Mouse (Mus musculus): ENCODE data around the gene Lrrc45. TPM values are rescaled to one million over a fixed set of nuclear protein-coding genes. Genes with fewer than 3 reads are reported as not detected.
"Not testable (repeated sequence)": the region's sequence is repeated elsewhere in the genome, so short reads cannot be mapped to it uniquely, and the experiment has no call there.

Gene Lrrc45
- polyA plus RNA-seq, 1 experiment from 2014 or later = 75.4 TPM

DNA sequence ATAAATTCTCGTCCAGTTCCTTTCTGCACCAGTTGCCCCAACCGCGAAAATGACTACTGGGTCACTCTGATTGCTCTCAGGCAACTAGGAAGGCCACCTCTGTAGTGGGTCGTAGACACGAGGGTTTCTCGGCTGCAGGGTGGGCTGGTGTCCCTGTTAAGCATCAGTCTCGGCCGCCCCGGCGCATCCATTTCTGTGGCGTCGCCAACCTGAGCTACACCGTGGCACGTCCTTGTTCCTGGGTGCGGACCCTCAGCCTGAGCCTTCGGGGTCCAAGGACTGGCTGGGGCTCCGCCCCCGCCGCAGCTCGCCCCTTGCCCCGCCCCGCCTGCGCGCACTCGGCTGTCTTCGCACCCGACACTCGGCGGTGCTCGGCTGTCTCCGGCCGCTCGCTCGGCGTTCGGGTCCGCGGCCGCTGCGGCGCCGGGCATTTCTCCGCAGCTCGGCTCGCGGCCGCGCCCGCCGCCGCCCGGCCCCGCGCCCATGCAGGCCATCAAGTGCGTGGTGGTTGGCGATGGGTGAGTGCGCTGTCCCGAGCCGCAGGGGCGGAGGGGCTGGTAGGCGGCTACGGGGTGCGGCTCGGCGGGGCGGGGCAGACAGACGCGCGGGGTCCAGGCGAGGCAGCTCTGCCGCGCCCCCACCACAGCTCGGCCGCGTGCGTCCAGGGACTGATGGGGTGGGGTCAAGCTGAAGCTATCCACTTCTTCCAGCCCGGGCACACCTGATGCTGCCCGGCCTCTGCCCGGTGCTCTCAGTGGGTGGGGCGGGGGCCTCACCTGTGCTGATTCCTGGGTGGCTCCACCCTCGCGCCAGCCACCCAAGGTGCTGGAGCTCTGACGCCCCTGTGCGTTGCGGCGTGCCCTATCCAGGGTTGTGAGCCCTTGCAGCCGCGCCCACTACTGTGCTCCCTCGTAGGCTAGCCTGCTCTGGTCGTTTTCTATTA is 7.7 kb downstream of the Lrrc45 start, which contains the start of gene Rac3:
Gene Rac3 (plus strand): TSS at position 347 of the 943 bp plus-strand sequence.
- Histone ChIP-seq H3K9ac (peak within 1 kb of the TSS; percentile 76), H3K4me3 (peak within 1 kb of the TSS; percentile 64), H3K4me2 (replicated peaks) (peak within 1 kb of the TSS; percentile 99), H3K27me3 (peaks cover 12% of the 10 kb centered on the region), H3K36me3 (peaks cover 43% of the 10 kb centered on the region), H3K9me3 (no peaks in the 10 kb centered on the region), H3K27ac (no peak within 1 kb of the TSS; the same call in 1 of the 2 replicates), H3K4me1 (peaks cover 23% of the 10 kb centered on the region)
- ATAC-seq (ENCODE audit: low FRiP score, low read depth) = peak; percentile 86
- WGBS = under 1% methylated on average over 76 of the region's 90 CpGs

DNA sequence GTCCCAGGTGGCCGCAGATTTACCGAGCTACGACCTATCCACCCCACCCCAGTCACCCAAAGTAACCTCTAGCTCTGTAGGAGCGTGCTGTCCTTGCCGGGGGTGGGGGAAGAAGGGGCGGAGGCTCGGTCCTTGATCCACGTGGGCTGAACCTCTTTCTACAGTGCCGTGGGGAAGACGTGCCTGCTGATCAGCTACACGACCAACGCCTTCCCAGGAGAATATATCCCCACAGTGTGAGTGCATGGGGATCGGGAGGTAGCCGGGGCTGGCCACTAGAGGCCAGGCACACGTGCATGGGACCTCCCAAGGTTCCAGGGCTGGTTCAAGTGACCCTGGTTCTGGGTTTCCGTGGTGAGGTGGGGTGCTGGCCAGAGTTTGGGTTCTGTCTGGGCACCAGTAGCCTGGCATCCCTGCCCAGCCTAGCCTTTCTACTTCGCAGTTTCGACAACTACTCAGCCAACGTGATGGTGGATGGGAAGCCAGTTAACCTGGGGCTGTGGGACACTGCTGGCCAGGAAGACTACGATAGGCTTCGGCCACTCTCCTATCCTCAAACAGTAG is 8.4 kb downstream of the Lrrc45 start:
- Histone ChIP-seq H3K27me3 (peaks cover 12% of the 10 kb centered on the region), H3K9me3 (no peaks in the 10 kb centered on the region), H3K36me3 (peaks cover 36% of the 10 kb centered on the region), H3K4me2 (replicated peaks) (peak overlapping the region; percentile 99), H3K4me1 (peaks cover 28% of the 10 kb centered on the region), H3K27ac (no peak overlapping the region), H3K9ac (peak overlapping the region; percentile 76), H3K4me3 (peak overlapping the region; percentile 64)
- 20% methylated on average over 21 of the region's 21 CpGs for WGBS
- ATAC-seq (ENCODE audit: low FRiP score, low read depth) = no peak

DNA sequence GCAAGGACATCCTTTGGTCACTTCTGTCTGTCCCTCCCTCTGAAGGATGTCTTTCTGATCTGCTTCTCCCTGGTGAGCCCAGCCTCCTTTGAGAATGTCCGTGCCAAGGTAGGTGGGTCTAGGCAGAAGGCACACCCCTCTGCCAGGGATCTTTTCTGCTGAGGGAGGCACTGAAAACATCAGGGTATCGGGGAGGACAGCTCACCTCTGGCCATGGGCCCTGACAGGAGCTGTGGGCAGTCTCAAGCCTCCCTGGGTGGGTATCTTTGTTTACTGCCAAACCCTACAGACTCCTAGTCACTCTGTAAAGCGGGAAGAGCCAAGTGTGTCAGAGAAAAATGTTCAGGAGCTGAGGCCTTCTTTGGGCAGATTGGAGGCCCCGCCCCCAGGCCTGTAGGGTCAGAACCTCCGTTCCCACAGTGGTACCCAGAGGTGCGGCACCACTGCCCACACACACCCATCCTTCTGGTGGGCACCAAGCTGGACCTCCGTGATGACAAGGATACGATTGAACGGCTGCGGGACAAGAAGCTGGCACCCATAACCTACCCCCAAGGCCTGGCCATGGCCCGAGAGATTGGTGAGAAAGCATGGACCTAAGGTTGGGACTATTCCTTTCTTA is 9.1 kb downstream of the Lrrc45 start:
- Histone ChIP-seq H3K4me2 (replicated peaks) (peak overlapping the region; percentile 99), H3K4me3 (no peak overlapping the region)
- no peak for ATAC-seq (ENCODE audit: low FRiP score, low read depth)

DNA sequence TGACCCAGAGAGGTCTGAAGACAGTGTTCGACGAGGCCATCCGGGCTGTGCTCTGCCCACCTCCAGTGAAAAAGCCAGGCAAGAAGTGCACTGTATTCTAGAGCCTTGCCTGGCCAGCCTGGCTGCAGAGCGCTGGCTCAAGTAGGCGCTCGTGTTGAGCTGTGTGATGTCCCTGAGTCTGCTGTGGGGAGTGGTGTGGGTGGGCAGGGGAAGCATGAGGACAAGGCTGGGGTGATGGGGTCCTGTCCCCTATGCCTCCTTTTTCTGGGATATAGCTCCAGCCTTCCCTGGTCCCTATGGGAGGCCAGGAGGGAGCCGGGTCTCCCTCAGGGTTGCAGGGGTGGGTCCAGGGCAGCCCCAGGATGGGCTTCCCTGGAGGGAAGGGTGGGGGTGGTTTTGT is 9.8 kb downstream of the Lrrc45 start:
- no peak overlapping the region for H3K4me2 ChIP-seq (replicated peaks)
- no peaks in the 10 kb centered on the region for H3K9me3 ChIP-seq
- peaks cover 22% of the 10 kb centered on the region for H3K36me3 ChIP-seq
- H3K4me1 ChIP-seq = peaks cover 28% of the 10 kb centered on the region
- H3K27ac ChIP-seq = no peak overlapping the region
- peak overlapping the region; percentile 43 for H3K9ac ChIP-seq
- ATAC-seq (ENCODE audit: low FRiP score, low read depth) = no peak
- WGBS = 83% methylated on average over 7 of the region's 7 CpGs
- peaks cover 12% of the 10 kb centered on the region for H3K27me3 ChIP-seq
- no peak overlapping the region for H3K4me3 ChIP-seq

More for the DNA sequence above, 9.1 kb downstream of the Lrrc45 start:
- H3K9ac ChIP-seq = peak overlapping the region; percentile 76; the same call in 1 of the 2 replicates
- no peak overlapping the region for H3K27ac ChIP-seq
- H3K36me3 ChIP-seq = peaks cover 29% of the 10 kb centered on the region
- peaks cover 12% of the 10 kb centered on the region for H3K27me3 ChIP-seq
- no peaks in the 10 kb centered on the region for H3K9me3 ChIP-seq
- peaks cover 28% of the 10 kb centered on the region for H3K4me1 ChIP-seq
- 87% methylated on average over 11 of the region's 11 CpGs for WGBS

DNA sequence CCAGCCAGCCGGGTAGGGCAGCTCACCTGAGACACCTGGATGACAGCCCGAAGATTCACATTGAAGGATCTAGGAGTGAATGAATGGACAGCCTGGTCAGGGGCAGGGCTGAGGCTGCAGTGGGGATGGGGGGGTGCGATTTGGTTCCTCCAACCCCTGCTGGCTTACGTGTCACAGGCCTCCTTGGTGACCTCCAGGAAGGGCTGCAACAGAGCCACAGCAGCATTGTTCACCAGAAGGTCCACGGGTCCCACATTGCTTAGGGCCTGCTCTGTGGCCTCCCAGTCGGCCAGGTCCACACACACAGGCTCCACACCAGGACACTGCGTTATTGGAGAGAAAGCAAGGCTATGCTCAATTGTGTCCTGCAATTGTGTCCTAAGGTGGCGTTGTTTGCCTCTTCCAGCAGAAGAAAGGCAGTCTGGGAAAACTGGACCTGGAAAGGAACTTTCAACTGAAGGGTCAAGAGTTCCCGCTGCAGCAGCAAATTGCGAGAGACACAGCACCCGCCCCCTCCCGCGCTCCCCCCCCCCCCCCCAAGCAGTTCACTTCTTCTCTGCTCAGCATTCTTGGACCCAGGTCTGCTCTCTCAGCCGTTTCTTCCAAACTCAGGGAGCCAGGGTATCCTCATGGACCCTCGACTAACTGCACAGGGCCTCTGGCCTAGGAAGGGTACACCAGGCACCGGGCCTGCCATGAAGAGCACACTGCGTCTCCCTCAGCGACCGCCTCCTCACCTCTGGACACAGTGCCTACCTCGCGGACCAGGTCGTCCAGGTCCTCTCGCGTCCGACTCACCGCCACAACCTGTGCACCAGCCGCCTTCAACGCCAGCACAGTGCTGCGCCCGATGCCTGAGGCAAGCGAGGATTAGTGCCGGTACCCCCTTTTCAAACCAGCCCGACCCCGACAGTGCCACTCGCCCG is 12.8 kb downstream of the Lrrc45 start:
- H3K9ac ChIP-seq = peak overlapping the region; percentile 74
- H3K36me3 ChIP-seq = peaks cover 5% of the 10 kb centered on the region
- H3K27me3 ChIP-seq = peaks cover 12% of the 10 kb centered on the region
- peaks cover 27% of the 10 kb centered on the region for H3K4me1 ChIP-seq
- H3K4me2 ChIP-seq (replicated peaks) = peak overlapping the region; percentile 89
- ATAC-seq (ENCODE audit: low FRiP score, low read depth) = peak; percentile 4; the same call in 1 of the 2 replicates
- H3K27ac ChIP-seq = no peak overlapping the region
- no peaks in the 10 kb centered on the region for H3K9me3 ChIP-seq
- 19% methylated on average over 34 of the region's 36 CpGs for WGBS
- H3K4me3 ChIP-seq = peak overlapping the region; percentile 65

DNA sequence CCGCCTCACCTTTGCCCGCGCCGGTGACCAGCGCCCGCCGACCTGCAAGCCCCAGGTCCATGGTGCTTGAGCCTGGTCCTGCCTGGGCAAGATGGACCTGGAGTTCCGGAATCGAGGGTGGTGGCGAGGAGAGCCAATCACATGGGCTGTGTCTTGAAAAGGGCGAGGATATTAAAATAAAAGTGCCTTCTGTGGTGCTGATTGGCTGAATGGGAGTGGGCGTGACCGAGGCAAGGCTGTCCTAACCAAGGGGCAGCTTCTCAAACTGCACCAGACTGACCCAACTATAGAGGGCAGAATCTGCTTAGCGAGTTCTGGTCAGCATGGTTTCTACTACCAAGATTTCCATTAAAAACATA is 13.4 kb downstream of the Lrrc45 start, which contains the start of gene Dcxr:
Gene Dcxr (minus strand): TSS at position 113 of the 359 bp plus-strand sequence.
- Histone ChIP-seq H3K4me2 (replicated peaks) (peak within 1 kb of the TSS; percentile 89), H3K4me3 (peak within 1 kb of the TSS; percentile 65), H3K36me3 (peaks cover 5% of the 10 kb centered on the region), H3K27me3 (peaks cover 12% of the 10 kb centered on the region), H3K9me3 (no peaks in the 10 kb centered on the region), H3K27ac (no peak within 1 kb of the TSS), H3K9ac (peak within 1 kb of the TSS; percentile 74), H3K4me1 (peaks cover 22% of the 10 kb centered on the region)
- ATAC-seq (ENCODE audit: low FRiP score, low read depth) = peak; percentile 87
- WGBS = under 1% methylated on average over 14 of the region's 14 CpGs

DNA sequence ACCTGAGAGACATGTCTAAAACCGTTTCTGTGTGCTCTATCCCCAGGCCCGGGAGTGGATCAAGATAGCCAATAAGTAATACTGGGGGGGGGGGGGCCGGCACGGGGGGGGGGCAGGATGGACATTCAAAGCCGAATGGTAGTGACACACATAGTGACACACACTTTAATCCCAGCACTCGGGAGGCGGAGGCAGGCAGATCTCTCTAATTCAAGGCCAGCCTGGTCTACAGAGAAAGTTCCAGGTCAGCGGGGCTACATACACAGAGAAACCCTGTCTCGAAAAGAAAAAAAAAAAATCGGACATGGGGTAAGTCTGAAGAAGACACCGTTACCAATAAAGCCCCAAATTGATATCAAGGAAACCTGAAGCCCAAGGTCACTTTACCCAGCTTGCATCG is 13.8 kb downstream of the Lrrc45 start:
- Histone ChIP-seq H3K4me1 (peaks cover 22% of the 10 kb centered on the region), H3K9ac (no peak overlapping the region), H3K36me3 (peaks cover 5% of the 10 kb centered on the region), H3K4me2 (replicated peaks) (peak overlapping the region; percentile 89), H3K4me3 (no peak overlapping the region; the same call in 1 of the 2 replicates), H3K9me3 (no peaks in the 10 kb centered on the region), H3K27me3 (peaks cover 8% of the 10 kb centered on the region), H3K27ac (no peak overlapping the region)
- WGBS = 60% methylated on average over 12 of the region's 12 CpGs
- peak; percentile 1; the same call in 1 of the 2 replicates for ATAC-seq (ENCODE audit: low FRiP score, low read depth)

DNA sequence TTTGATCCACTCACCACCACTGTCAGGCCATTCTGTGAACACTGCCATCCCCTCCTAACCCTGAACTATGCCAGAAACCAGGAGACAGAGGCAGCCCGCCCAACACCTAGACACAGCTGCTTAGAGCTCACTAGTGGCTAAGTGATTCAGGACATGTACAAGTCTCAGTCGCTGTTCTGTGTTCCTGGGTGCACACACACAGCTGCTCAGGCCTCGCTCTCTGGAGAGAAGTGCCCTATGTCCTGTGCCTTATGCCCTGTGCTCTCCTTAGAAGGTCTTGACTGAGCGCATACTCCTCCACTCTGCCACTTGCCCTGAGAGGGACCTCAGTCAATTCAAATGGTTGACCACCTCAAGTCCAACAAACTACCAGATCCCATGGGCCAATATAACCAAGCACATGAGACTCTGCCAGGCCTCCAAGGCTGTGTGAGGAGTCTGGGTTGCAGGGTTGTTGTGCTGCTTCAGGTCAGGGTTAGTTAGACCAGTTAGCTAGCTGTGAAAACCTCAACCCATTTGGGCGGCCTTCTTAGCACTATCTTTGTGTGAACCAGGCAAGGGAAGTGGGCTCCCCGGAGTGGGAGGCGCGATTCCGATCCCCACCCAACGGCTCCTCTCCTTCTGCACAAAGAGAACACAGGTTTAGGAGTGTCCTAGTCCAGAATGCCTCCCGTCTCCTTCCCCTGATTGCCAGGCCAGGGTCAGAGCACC is 15.0 kb downstream of the Lrrc45 start:
- H3K9me3 ChIP-seq = no peaks in the 10 kb centered on the region
- H3K4me2 ChIP-seq (replicated peaks) = peak overlapping the region; percentile 51; the same call in 1 of the 2 replicates
- H3K27me3 ChIP-seq = peaks cover 5% of the 10 kb centered on the region; the same call in 1 of the 2 replicates
- H3K4me1 ChIP-seq = peaks cover 27% of the 10 kb centered on the region
- no peak overlapping the region; the same call in 1 of the 2 replicates for H3K9ac ChIP-seq
- no peak overlapping the region for H3K4me3 ChIP-seq
- no peak overlapping the region for H3K27ac ChIP-seq
- ATAC-seq (ENCODE audit: low FRiP score, low read depth) = no peak
- H3K36me3 ChIP-seq = peaks cover 5% of the 10 kb centered on the region; the same call in 1 of the 2 replicates
- 74% methylated on average over 11 of the region's 11 CpGs for WGBS

DNA sequence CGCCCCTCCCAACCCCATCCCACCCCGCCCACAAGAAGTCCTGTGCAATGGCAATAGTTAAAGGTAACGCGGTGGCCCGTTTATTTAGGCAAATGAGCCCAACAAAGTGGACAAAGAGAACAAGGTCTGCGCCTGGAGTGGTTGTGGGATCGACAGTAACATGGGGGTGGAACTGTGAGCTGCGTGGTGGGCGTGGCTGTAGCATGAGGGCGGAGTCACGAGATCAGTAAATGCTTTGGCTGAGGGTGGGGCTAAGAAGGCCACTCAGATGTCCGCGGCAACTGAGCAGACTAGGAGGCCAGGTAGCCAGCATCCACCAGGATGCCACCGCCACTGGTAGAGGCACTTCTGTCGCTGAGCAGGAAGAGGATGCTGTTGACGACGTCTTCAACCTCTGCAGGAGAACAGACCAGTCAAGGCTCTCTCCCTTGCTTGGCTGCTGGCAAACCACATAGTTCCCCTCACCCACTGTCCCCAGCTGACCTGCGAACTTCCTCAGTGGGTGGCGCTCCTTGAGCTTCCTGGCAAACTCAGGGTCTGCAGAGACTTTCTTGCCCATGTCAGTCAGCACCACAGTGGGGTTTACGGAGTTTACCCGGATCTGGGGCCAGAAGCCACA is 15.8 kb downstream of the Lrrc45 start:
- H3K4me3 ChIP-seq = peak overlapping the region; percentile 11
- H3K4me2 ChIP-seq (replicated peaks) = peak overlapping the region; percentile 51
- not testable (repeated sequence) for H3K9me3 ChIP-seq, H3K27me3 ChIP-seq, H3K36me3 ChIP-seq, H3K27ac ChIP-seq
- WGBS = 3% methylated on average over 17 of the region's 21 CpGs
- ATAC-seq (ENCODE audit: low FRiP score, low read depth) = peak; percentile 48; the same call in 1 of the 2 replicates
- H3K9ac ChIP-seq = peak overlapping the region; percentile 13; the same call in 1 of the 2 replicates
- peaks cover 27% of the 10 kb centered on the region for H3K4me1 ChIP-seq

DNA sequence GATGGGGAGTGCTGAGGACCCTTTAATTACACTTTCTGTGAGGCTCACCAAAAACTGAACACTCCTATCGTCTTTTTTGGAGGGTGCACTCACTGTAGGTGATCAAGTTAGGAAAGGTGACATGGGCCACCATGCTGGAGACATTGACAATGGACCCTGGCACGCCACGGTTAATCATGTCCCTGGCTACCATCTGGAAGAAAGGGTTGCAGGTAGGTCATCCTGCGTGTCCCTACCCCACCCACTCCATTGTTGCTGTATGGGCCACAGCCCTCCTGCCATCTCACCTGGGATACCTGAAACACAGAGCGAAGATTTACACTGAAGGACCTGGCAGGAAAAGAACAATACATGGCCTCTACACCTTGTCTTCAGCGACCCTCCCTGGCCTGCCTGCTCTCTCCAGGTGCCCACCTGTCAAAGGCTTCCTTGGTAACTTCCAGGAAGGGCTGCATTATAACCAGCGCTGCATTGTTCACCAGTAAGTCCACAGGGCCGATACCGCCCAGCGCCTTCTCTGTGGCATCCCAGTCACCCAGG is 16.7 kb downstream of the Lrrc45 start:
- H3K27me3 ChIP-seq = peaks cover 5% of the 10 kb centered on the region; the same call in 1 of the 2 replicates
- H3K4me1 ChIP-seq = peaks cover 27% of the 10 kb centered on the region
- ATAC-seq (ENCODE audit: low FRiP score, low read depth) = no peak
- H3K9ac ChIP-seq = no peak overlapping the region
- H3K4me3 ChIP-seq = no peak overlapping the region
- H3K27ac ChIP-seq = no peak overlapping the region
- H3K4me2 ChIP-seq (replicated peaks) = no peak overlapping the region
- peaks cover 3% of the 10 kb centered on the region; the same call in 1 of the 2 replicates for H3K36me3 ChIP-seq
- H3K9me3 ChIP-seq = no peaks in the 10 kb centered on the region
- 90% methylated on average over 10 of the region's 10 CpGs for WGBS
